Mouse (Mus musculus) lung, adult 2 months (tissue): ENCODE measurements around the gene Pcsk1n.

Experiments used
- CTCF ChIP-seq: fragments of 200-500 bp; IDR thresholded peaks from 2 replicates; pipeline ENCODE4 v1.5.1; 2011; ENCODE audit warnings: mild to moderate bottlenecking, low read length, control low read depth; ENCODE audit not compliant: insufficient read depth
- POLR2A ChIP-seq: fragments of 200-500 bp; IDR thresholded peaks from 2 replicates; pipeline ENCODE4 v1.6.1; 2011; ENCODE audit warnings: low read depth, mild to moderate bottlenecking, control low read depth, low read length, borderline replicate concordance; ENCODE audit errors: extremely low read depth

- TF ChIP-seq POLR2A (peak; percentile 54; the same call in 1 of the 2 replicates), CTCF (no peak)
Observed at GRCm38 (mm10) chrX:7883841-7884567, 35.6 kb upstream of the Pcsk1n start, which contains the start of gene Slc35a2.
